Mouse (Mus musculus): ENCODE data around the gene Dclk1. TPM values are rescaled to one million over a fixed set of nuclear protein-coding genes. Genes with fewer than 3 reads are reported as not detected.

Dclk1 gene
- polyA plus RNA-seq, 1 experiment from 2014 or later, result 256 TPM

DNA sequence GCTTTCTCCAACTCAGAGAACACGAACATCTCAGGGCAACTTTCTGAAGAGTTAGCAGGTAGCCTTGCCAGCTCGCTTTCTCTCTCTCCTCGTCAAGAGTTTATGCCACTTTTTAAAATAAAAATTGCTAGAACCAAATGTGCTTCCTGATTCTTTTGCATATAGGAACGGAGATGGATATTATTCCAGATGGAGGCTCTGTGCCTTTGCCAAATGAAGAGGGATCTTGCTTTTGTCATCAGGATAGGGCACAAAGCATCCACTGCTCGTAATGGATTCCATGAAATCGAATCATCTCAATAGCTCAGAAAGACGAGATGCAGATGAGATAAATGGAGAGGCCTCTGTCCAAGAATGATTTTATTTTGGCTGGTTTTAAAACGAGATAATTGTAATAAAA, 201.1 kb downstream of the Dclk1 start:
- 88% methylated on average over 8 of the region's 8 CpGs for WGBS

DNA sequence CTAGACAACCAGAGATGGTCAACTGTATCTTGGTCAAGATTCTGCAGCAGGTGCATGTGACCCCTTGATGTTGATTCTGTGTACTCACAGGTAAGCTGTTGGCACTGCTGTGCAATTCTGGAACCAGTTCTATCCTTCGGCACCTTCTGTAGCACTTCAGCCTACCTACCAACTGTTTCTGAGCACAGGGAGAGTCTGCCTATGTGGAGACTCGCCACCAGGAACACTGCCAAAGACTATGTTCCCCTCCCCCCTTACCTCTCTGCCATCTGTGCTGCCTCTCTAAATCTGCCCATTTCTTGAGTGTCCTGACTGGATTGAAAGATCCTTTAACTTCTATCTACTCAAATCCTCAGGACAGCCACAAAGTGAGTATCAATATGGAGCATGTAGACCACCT, 201.6 kb downstream of the Dclk1 start:
- WGBS, result 90% methylated on average over 2 of the region's 2 CpGs
- Histone ChIP-seq H3K4me1 (replicated peaks; ENCODE audit: control insufficient read depth, insufficient read depth, low read length) (0 out of 2 replicates have a peak, but pooled peaks cover 5% of the 10 kb centered on the region), H3K4me2 (replicated peaks) (no peak overlapping the region), H3K36me3 (replicated peaks; ENCODE audit: control insufficient read depth, insufficient read depth) (no peaks in the 10 kb centered on the region), H3K4me3 (replicated peaks; ENCODE audit: low read length) (no peak overlapping the region), H3K27me3 (ENCODE audit: control insufficient read depth, insufficient read depth, low read length) (no peaks in the 10 kb centered on the region), H3K27ac (no peak overlapping the region), H3K9me3 (ENCODE audit: control insufficient read depth, low read length) (no peaks in the 10 kb centered on the region), H3K9ac (no peak overlapping the region)
- DNase-seq (ENCODE audit: low spot score) (no peak), ATAC-seq (ENCODE audit: low FRiP score) (no peak)

More for the DNA sequence above, 201.1 kb downstream of the Dclk1 start:
- Histone ChIP-seq H3K27ac (no peak overlapping the region), H3K27me3 (ENCODE audit: control insufficient read depth, insufficient read depth, low read length) (no peaks in the 10 kb centered on the region), H3K4me3 (replicated peaks; ENCODE audit: low read length) (no peak overlapping the region), H3K4me1 (replicated peaks; ENCODE audit: control insufficient read depth, insufficient read depth, low read length) (0 out of 2 replicates have a peak, but pooled peaks cover 5% of the 10 kb centered on the region), H3K36me3 (replicated peaks; ENCODE audit: control insufficient read depth, insufficient read depth) (no peaks in the 10 kb centered on the region), H3K9ac (no peak overlapping the region), H3K4me2 (replicated peaks) (no peak overlapping the region), H3K9me3 (ENCODE audit: control insufficient read depth, low read length) (no peaks in the 10 kb centered on the region)
- no peak for ATAC-seq (ENCODE audit: low FRiP score)
- DNase-seq (ENCODE audit: low spot score), result no peak

DNA sequence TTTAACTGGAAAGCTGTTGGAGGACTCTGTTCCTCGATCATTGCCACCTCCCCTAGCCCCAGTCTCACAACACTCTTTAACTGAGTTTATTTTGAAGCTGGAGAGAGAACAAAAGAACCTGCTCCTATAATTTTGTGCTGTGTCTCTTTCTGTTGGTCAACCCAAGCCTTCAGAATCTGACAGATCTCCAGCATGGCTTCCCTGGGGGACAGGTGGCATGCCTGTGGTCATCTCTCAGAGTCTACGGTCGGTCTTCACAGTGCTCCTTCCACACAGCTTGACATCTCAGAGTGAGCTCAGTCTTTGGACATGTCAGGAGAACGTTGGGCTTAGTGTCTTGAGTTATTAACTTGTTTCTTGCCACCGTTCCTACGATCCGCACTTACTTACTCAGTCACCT, 204.5 kb downstream of the Dclk1 start:
- H3K9me3 ChIP-seq (ENCODE audit: control insufficient read depth, low read length), result no peaks in the 10 kb centered on the region
- H3K4me3 ChIP-seq (replicated peaks; ENCODE audit: low read length), result no peak overlapping the region
- 0 out of 2 replicates have a peak, but pooled peaks cover 7% of the 10 kb centered on the region for H3K36me3 ChIP-seq (replicated peaks; ENCODE audit: control insufficient read depth, insufficient read depth)
- no peak overlapping the region for H3K4me2 ChIP-seq (replicated peaks)
- 90% methylated on average over 7 of the region's 7 CpGs for WGBS
- no peak for DNase-seq (ENCODE audit: low spot score)
- no peak overlapping the region for H3K27ac ChIP-seq
- H3K27me3 ChIP-seq (ENCODE audit: control insufficient read depth, insufficient read depth, low read length), result no peaks in the 10 kb centered on the region
- no peak for ATAC-seq (ENCODE audit: low FRiP score)
- no peak overlapping the region for H3K9ac ChIP-seq
- H3K4me1 ChIP-seq (replicated peaks; ENCODE audit: control insufficient read depth, insufficient read depth, low read length), result no peaks in the 10 kb centered on the region

DNA sequence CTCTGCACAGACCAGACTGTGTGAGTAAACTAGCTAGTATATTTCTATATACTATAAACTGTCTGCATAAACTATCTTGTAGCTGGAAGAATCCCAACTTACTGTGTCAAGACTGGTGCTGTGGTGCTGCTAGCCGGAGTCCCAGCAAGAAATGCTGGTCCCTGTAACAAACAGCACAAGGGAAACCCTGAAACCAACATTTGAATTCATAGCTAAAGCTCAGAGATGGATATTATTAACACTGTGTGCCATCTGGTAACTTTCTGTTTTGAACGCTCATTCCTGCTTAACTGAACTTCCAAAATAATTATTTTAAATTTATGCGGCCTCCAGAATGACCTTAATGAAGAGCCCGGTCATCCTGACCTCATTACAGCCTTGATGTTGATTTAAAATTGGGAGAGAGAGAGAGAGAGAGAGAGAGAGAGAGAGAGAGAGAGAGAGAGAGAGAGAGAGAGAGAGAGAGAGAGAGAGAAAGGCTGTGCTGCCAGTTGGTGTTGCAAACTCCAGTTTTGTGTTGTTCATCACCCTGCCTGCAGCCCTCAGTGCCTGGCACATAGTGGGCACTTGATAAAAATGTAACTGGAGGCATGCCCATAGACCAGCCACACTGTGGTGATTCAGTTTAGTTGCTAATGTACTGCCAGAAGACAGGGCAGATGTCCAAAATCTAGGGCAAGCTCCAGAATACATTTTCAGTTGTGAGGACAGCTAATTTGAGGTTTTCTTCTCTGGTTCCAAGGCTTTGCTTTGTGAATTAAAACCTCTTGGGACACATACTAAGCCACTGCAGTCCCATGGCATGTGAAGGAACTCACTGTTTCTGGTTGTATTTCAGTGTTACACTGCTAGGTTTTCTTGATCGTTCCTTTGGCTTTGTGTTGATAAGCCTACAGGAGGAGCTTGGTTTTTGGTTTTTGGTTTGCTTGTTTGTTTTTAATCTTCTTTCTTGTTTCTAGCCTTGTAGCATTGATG, 205.6 kb downstream of the Dclk1 start:
- Histone ChIP-seq H3K4me2 (replicated peaks) (no peak overlapping the region), H3K27me3 (ENCODE audit: control insufficient read depth, insufficient read depth, low read length) (no peaks in the 10 kb centered on the region), H3K9me3 (ENCODE audit: control insufficient read depth, low read length) (no peaks in the 10 kb centered on the region), H3K36me3 (replicated peaks; ENCODE audit: control insufficient read depth, insufficient read depth) (peaks cover 11% of the 10 kb centered on the region), H3K4me3 (replicated peaks; ENCODE audit: low read length) (no peak overlapping the region), H3K9ac (no peak overlapping the region), H3K27ac (peak overlapping the region; percentile 6; the same call in 1 of the 2 replicates), H3K4me1 (replicated peaks; ENCODE audit: control insufficient read depth, insufficient read depth, low read length) (no peaks in the 10 kb centered on the region)
- 81% methylated on average over 5 of the region's 5 CpGs for WGBS
- ATAC-seq (ENCODE audit: low FRiP score) (peak; percentile 53; the same call in 1 of the 2 replicates), DNase-seq (ENCODE audit: low spot score) (peak; percentile 47)

DNA sequence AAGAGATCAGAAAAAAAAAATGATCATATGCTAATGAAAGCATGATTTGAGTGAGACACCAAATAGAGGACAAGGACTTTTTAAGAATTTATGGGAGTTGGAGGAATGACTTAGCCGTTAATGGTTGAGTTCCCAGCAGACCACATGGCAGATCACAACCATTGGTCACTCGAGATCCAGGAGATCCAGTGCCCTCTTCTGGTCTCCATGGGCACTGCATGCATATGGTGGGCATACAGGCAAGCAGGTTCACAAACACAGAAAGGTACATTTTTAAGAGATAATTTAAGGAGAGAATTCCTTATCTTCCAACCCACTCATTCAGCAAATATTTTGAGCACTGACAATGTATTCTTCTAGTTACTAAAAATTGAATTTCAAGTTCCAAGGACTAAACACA, 207.0 kb downstream of the Dclk1 start:
- WGBS, result 94% methylated on average over 2 of the region's 2 CpGs
- DNase-seq (ENCODE audit: low spot score) (no peak), ATAC-seq (ENCODE audit: low FRiP score) (no peak)
- Histone ChIP-seq H3K4me1 (replicated peaks; ENCODE audit: control insufficient read depth, insufficient read depth, low read length) (no peaks in the 10 kb centered on the region), H3K27me3 (ENCODE audit: control insufficient read depth, insufficient read depth, low read length) (no peaks in the 10 kb centered on the region), H3K9ac (no peak overlapping the region), H3K4me3 (replicated peaks; ENCODE audit: low read length) (no peak overlapping the region), H3K36me3 (replicated peaks; ENCODE audit: control insufficient read depth, insufficient read depth) (peaks cover 11% of the 10 kb centered on the region), H3K9me3 (ENCODE audit: control insufficient read depth, low read length) (no peaks in the 10 kb centered on the region), H3K27ac (no peak overlapping the region), H3K4me2 (replicated peaks) (no peak overlapping the region)

DNA sequence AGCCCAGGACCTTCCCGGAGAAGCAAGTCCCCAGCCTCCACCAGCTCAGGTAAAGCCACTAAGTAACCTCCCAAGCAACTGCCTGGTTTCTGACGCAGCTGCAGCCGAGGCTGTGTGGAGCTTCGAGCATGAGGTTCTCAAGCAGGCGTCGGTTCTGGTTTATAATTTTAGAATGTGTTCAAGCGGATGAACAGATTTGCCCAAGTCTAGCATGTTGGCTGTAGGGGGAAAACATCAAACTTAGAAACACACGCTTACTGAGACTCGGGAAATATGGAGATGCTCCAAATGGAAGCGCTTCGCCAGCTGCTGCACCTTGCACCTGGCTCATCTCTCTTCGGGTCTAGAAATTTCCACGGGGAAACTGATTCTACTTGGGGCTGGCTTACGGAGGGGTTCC, 208.9 kb downstream of the Dclk1 start:
- Histone ChIP-seq H3K27me3 (ENCODE audit: control insufficient read depth, insufficient read depth, low read length) (no peaks in the 10 kb centered on the region), H3K27ac (no peak overlapping the region), H3K9me3 (ENCODE audit: control insufficient read depth, low read length) (no peaks in the 10 kb centered on the region), H3K4me3 (replicated peaks; ENCODE audit: low read length) (no peak overlapping the region), H3K9ac (no peak overlapping the region), H3K4me1 (replicated peaks; ENCODE audit: control insufficient read depth, insufficient read depth, low read length) (no peaks in the 10 kb centered on the region), H3K4me2 (replicated peaks) (no peak overlapping the region), H3K36me3 (replicated peaks; ENCODE audit: control insufficient read depth, insufficient read depth) (peaks cover 11% of the 10 kb centered on the region)
- no peak for ATAC-seq (ENCODE audit: low FRiP score)
- DNase-seq (ENCODE audit: low spot score), result no peak
- 91% methylated on average over 14 of the region's 14 CpGs for WGBS

DNA sequence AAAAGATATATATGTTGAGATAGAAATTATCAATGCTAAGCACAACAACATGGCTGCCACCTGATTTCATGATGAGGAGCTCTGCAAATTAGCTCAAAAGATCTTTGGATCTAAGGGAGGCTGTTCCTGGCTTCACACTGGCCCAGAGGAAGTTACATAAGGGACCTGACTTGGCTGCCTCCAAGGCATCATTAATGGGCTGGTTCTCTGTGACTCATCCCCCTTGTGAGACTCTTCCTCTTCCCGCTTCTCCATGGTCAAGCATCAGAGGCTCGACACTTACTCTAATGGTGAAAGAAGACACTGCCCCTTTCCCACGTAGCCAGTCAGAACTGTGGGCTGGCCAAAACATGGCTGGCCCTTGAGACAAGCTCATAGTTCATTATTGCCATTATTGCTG, 209.7 kb downstream of the Dclk1 start:
- ATAC-seq (ENCODE audit: low FRiP score) (no peak), DNase-seq (ENCODE audit: low spot score) (no peak)
- Histone ChIP-seq H3K4me2 (replicated peaks) (no peak overlapping the region), H3K27me3 (ENCODE audit: control insufficient read depth, insufficient read depth, low read length) (no peaks in the 10 kb centered on the region), H3K4me1 (replicated peaks; ENCODE audit: control insufficient read depth, insufficient read depth, low read length) (no peaks in the 10 kb centered on the region), H3K9me3 (ENCODE audit: control insufficient read depth, low read length) (no peaks in the 10 kb centered on the region), H3K9ac (no peak overlapping the region), H3K4me3 (replicated peaks; ENCODE audit: low read length) (no peak overlapping the region), H3K27ac (no peak overlapping the region), H3K36me3 (replicated peaks; ENCODE audit: control insufficient read depth, insufficient read depth) (peaks cover 11% of the 10 kb centered on the region)
- 87% methylated on average over 3 of the region's 3 CpGs for WGBS

DNA sequence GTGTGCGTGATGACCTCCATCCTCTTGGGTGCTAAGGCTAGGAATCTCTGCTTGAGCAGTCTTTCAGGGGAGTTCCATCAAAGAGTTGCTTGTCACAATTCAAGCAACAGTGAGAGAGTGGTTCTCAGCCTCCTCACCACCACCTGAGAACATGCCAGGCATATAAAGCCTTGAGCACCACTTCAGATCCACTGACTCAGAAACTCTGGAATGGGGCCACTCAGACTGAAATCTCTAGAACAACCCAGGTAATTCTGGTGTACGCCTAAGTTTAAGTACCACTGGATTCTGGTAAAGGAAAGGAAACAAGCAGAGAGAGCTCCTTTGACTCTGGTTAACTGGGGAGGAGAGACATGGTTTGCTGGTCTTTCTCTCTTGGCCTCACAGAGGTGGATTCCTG, 210.3 kb downstream of the Dclk1 start:
- H3K36me3 ChIP-seq (replicated peaks; ENCODE audit: control insufficient read depth, insufficient read depth), result peaks cover 11% of the 10 kb centered on the region
- DNase-seq (ENCODE audit: low spot score) (no peak), ATAC-seq (ENCODE audit: low FRiP score) (no peak)
- H3K9me3 ChIP-seq (ENCODE audit: control insufficient read depth, low read length), result no peaks in the 10 kb centered on the region
- no peak overlapping the region for H3K9ac ChIP-seq
- no peaks in the 10 kb centered on the region for H3K27me3 ChIP-seq (ENCODE audit: control insufficient read depth, insufficient read depth, low read length)
- H3K4me3 ChIP-seq (replicated peaks; ENCODE audit: low read length), result no peak overlapping the region
- H3K4me2 ChIP-seq (replicated peaks), result no peak overlapping the region
- WGBS, result 94% methylated on average over 2 of the region's 2 CpGs
- H3K27ac ChIP-seq, result no peak overlapping the region
- H3K4me1 ChIP-seq (replicated peaks; ENCODE audit: control insufficient read depth, insufficient read depth, low read length), result no peaks in the 10 kb centered on the region

DNA sequence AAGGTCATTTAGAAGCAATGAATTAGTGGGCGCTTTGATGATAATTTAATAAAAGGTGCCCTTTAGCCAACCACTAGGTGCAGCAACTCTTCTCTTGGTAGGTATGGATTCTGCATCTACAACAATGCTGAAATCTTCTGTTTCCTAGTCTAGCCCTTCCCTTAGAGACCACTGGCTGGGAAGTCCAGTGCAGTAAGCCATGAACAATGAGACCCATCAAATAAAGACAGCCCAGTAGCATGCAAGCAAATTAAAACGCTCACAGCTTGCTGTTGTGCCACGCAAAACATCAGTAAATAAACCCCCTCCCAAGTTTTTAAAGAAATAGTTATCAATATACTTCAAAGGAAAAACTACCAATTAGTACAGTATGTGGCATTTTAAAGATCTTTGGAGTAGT, 218.9 kb downstream of the Dclk1 start:
- peak overlapping the region; percentile 78 for H3K27ac ChIP-seq
- ATAC-seq (ENCODE audit: low FRiP score), result no peak
- DNase-seq (ENCODE audit: low spot score), result no peak
- H3K4me1 ChIP-seq (replicated peaks; ENCODE audit: control insufficient read depth, insufficient read depth, low read length), result peaks cover 20% of the 10 kb centered on the region; the same call in 1 of the 2 replicates
- no peaks in the 10 kb centered on the region for H3K27me3 ChIP-seq (ENCODE audit: control insufficient read depth, insufficient read depth, low read length)
- no peak overlapping the region for H3K4me3 ChIP-seq (replicated peaks; ENCODE audit: low read length)
- 0 out of 2 replicates have a peak overlapping the region, but pooled peaks have one; percentile 55 for H3K9ac ChIP-seq
- H3K4me2 ChIP-seq (replicated peaks), result peak overlapping the region; percentile 57
- WGBS, result 44% methylated on average over 3 of the region's 3 CpGs
- 0 out of 2 replicates have a peak, but pooled peaks cover 8% of the 10 kb centered on the region for H3K36me3 ChIP-seq (replicated peaks; ENCODE audit: control insufficient read depth, insufficient read depth)
- H3K9me3 ChIP-seq (ENCODE audit: control insufficient read depth, low read length), result no peaks in the 10 kb centered on the region

Measured in hindbrain, embryonic 14.5 days (tissue).